8 mouse cellular contexts compared by ENCODE assay signal in genomic region chr1:171222238-171223155, GRCm38 (mm10). TPM values are rescaled to one million over a fixed set of nuclear protein-coding genes. Genes with fewer than 3 reads are reported as not detected.
DNase-seq lines count a peak whose midpoint lies in the region; ATAC-seq and TF ChIP-seq lines count a peak whose summit lies in the region.

Gene Tomm40l, minus strand, starts transcription at chr1:171222514.

- peaks cover 7 to 28% of the 10 kb centered on the region in 2 experiments; a peak in 3 of 4 replicates for H3K4me1 ChIP-seq in CH12.LX (ENCODE audit: control insufficient read depth in 1 of 2, insufficient read depth in 2 of 2)
- H3K4me1 ChIP-seq in forebrain, embryonic 11.5 days (replicated peaks; ENCODE audit: control insufficient read depth, insufficient read depth, low read length), result peaks cover 2% of the 10 kb centered on the region; the same call in 1 of the 2 replicates
- H3K4me1 ChIP-seq in heart, embryonic 16.5 days (ENCODE audit: control insufficient read depth, insufficient read depth, low read length), result peaks cover 10% of the 10 kb centered on the region
- peaks cover 25% of the 10 kb centered on the region for H3K4me1 ChIP-seq in liver, embryonic 15.5 days (replicated peaks)
- H3K4me1 ChIP-seq in neural tube, embryonic 12.5 days, result peaks cover 15% of the 10 kb centered on the region

- dilution Hi-C loops in CH12.LX (cut with MboI; ENCODE audit: extremely low pct_ligation_motif_present, extremely low pct_unique_long_range_greater_than_20kb, low sequenced_read_pairs), result no loop called here

- peaks cover 20 to 33% of the 10 kb centered on the region in 2 experiments for H3K36me3 ChIP-seq in CH12.LX (replicated peaks in 1 of 2; ENCODE audit: control insufficient read depth in 1 of 2, insufficient read depth in 1 of 2, low read length in 1 of 2)
- no peaks in the 10 kb centered on the region for H3K36me3 ChIP-seq in forebrain, embryonic 11.5 days (ENCODE audit: control insufficient read depth, insufficient read depth, low read length)
- H3K36me3 ChIP-seq in heart, embryonic 16.5 days (ENCODE audit: control insufficient read depth, insufficient read depth), result peaks cover 19% of the 10 kb centered on the region
- peaks cover 26% of the 10 kb centered on the region for H3K36me3 ChIP-seq in liver, embryonic 15.5 days (replicated peaks)
- peaks cover 16% of the 10 kb centered on the region; the same call in 1 of the 2 replicates for H3K36me3 ChIP-seq in neural tube, embryonic 12.5 days

- H3K4me2 ChIP-seq in CH12.LX (ENCODE audit: insufficient read depth, low read depth, poor library complexity, severe bottlenecking), result peak within 1 kb of the TSS; percentile 93
- peak within 1 kb of the TSS; percentile 81 for H3K4me2 ChIP-seq in forebrain, embryonic 11.5 days (ENCODE audit: low read depth, low read length, severe bottlenecking)
- peak within 1 kb of the TSS; percentile 79 for H3K4me2 ChIP-seq in heart, embryonic 16.5 days (ENCODE audit: low read depth, low read length)
- peak within 1 kb of the TSS; percentile 90 for H3K4me2 ChIP-seq in liver, embryonic 15.5 days
- peak within 1 kb of the TSS; percentile 86 for H3K4me2 ChIP-seq in neural tube, embryonic 12.5 days (replicated peaks)

- H3K27ac ChIP-seq in CH12.LX (ENCODE audit: insufficient read depth, low read depth), result no peak within 1 kb of the TSS
- peak within 1 kb of the TSS; percentile 42 for H3K27ac ChIP-seq in forebrain, embryonic 11.5 days (ENCODE audit: low read depth, low read length)
- H3K27ac ChIP-seq in heart, embryonic 16.5 days (ENCODE audit: low read length), result peak within 1 kb of the TSS; percentile 90
- peak within 1 kb of the TSS; percentile 87 for H3K27ac ChIP-seq in liver, embryonic 15.5 days (replicated peaks)
- H3K27ac ChIP-seq in neural tube, embryonic 12.5 days, result peak within 1 kb of the TSS; percentile 32; the same call in 1 of the 2 replicates

- in situ Hi-C loops in CH12.LX (cut with MboI; ENCODE audit: low pct_ligation_motif_present, low pct_unique_long_range_greater_than_20kb, low sequenced_read_pairs), result loop anchor here (5.0 to 10.0 kb wide), 2 partner anchors 110 to 328 kb away; partner anchors contain the start of gene Cfap126

- no peak for TF ChIP-seq EP300 in CH12.LX (IDR thresholded peaks at IDR 0.05; ENCODE audit: low read length)

- no peaks in the 10 kb centered on the region for H3K27me3 ChIP-seq in CH12.LX (replicated peaks)
- no peaks in the 10 kb centered on the region for H3K27me3 ChIP-seq in forebrain, embryonic 11.5 days (ENCODE audit: control insufficient read depth, insufficient read depth, low read length)
- H3K27me3 ChIP-seq in heart, embryonic 16.5 days (ENCODE audit: control insufficient read depth, insufficient read depth, low read length), result no peaks in the 10 kb centered on the region
- no peaks in the 10 kb centered on the region for H3K27me3 ChIP-seq in liver, embryonic 15.5 days
- H3K27me3 ChIP-seq in neural tube, embryonic 12.5 days (replicated peaks), result no peaks in the 10 kb centered on the region

- peak; percentile 13 to 90; a peak in 2 of 4 replicates for TF ChIP-seq CTCF in CH12.LX (conservative IDR thresholded peaks at IDR 0.05 in 1 of 2, IDR thresholded peaks at IDR 0.05 in 1 of 2; ENCODE audit: low read depth in 2 of 2, low read length in 2 of 2)

- TF ChIP-seq RAD21 in CH12.LX (IDR thresholded peaks at IDR 0.05; ENCODE audit: low read depth, low read length), result peak; percentile 85

- peak within 1 kb of the TSS; percentile 80 for H3K9ac ChIP-seq in CH12.LX (ENCODE audit: insufficient read depth, low read depth)
- peak within 1 kb of the TSS; percentile 65 for H3K9ac ChIP-seq in forebrain, embryonic 11.5 days (ENCODE audit: low read length)
- peak within 1 kb of the TSS; percentile 78 for H3K9ac ChIP-seq in heart, embryonic 16.5 days (ENCODE audit: low read length)
- H3K9ac ChIP-seq in liver, embryonic 15.5 days, result peak within 1 kb of the TSS; percentile 59
- peak within 1 kb of the TSS; percentile 57 for H3K9ac ChIP-seq in neural tube, embryonic 12.5 days

- no peaks in the 10 kb centered on the region for H3K9me3 ChIP-seq in CH12.LX (replicated peaks; ENCODE audit: low read length)
- H3K9me3 ChIP-seq in forebrain, embryonic 11.5 days (ENCODE audit: control insufficient read depth, low read length), result no peaks in the 10 kb centered on the region
- no peaks in the 10 kb centered on the region for H3K9me3 ChIP-seq in heart, embryonic 16.5 days (replicated peaks; ENCODE audit: control insufficient read depth, low read length)
- no peaks in the 10 kb centered on the region for H3K9me3 ChIP-seq in liver, embryonic 15.5 days (replicated peaks)
- H3K9me3 ChIP-seq in neural tube, embryonic 12.5 days, result no peaks in the 10 kb centered on the region

- peak within 1 kb of the TSS; percentile 67 to 89 (median 69) for H3K4me3 ChIP-seq in CH12.LX (replicated peaks in 1 of 3; ENCODE audit: low read depth in 2 of 3, low read length in 2 of 3, poor library complexity in 1 of 3)
- peak within 1 kb of the TSS; percentile 57 for H3K4me3 ChIP-seq in forebrain, embryonic 11.5 days (ENCODE audit: low read depth, low read length)
- peak within 1 kb of the TSS; percentile 73 for H3K4me3 ChIP-seq in heart, embryonic 16.5 days (ENCODE audit: low read length)
- peak within 1 kb of the TSS; percentile 69 for H3K4me3 ChIP-seq in liver, embryonic 15.5 days (replicated peaks)
- H3K4me3 ChIP-seq in neural tube, embryonic 12.5 days, result peak within 1 kb of the TSS; percentile 57

- DNase-seq in CH12.LX (ENCODE audit: extremely low read depth), result peak; percentile 99
- DNase-seq in c-Kit-positive CD71-positive TER-119-negative erythroid progenitor cells, embryonic 14.5 days (ENCODE audit: low read depth), result peak; percentile 96
- peak; percentile 93 for DNase-seq in forebrain, embryonic 11.5 days (ENCODE audit: low spot score)
- DNase-seq in kidney, postnatal 36 days, result peak; percentile 92 to 99
- peak; percentile 100 for DNase-seq in telencephalon, adult 2 months (ENCODE audit: low read depth, low spot score)

- peak; percentile 97 for ATAC-seq in forebrain, embryonic 11.5 days (replicated peaks; ENCODE audit: low FRiP score)
- ATAC-seq in heart, embryonic 16.5 days (replicated peaks; ENCODE audit: extremely low read depth, insufficient read depth, low FRiP score), result peak; percentile 95
- ATAC-seq in liver, embryonic 15.5 days (ENCODE audit: insufficient read depth), result peak; percentile 93
- peak; percentile 95 for ATAC-seq in neural tube, embryonic 12.5 days (ENCODE audit: low FRiP score, low read depth)

- WGBS in forebrain, embryonic 11.5 days, result 2% methylated on average over 28 of the region's 28 CpGs
- 2% methylated on average over 28 of the region's 28 CpGs for WGBS in heart, embryonic 16.5 days
- 2% methylated on average over 28 of the region's 28 CpGs for WGBS in liver, embryonic 15.5 days (ENCODE audit: insufficient replicate concordance)
- 4% methylated on average over 28 of the region's 28 CpGs for WGBS in neural tube, embryonic 12.5 days

- no peaks in the 10 kb centered on the region for H3K79me2 ChIP-seq in CH12.LX (replicated peaks; ENCODE audit: control insufficient read depth, extremely low read depth, insufficient read depth, poor library complexity, severe bottlenecking)

- TF ChIP-seq POLR2A in CH12.LX (IDR thresholded peaks at IDR 0.05; ENCODE audit: low read depth, low read length), result peak; percentile 74

TF ChIP-seq in CH12.LX, 34 proteins besides CTCF, POLR2A, EP300 and RAD21 (continues in another document):
- TF ChIP-seq MEF2A (IDR thresholded peaks at IDR 0.05; ENCODE audit: borderline replicate concordance, low read depth, low read length) (peak; percentile 25; the same call in 1 of the 2 replicates), ZMIZ1 (IDR thresholded peaks at IDR 0.05; ENCODE audit: low read depth, low read length) (no peak; the same call in 1 of the 2 replicates), POLR2AphosphoS2 (IDR thresholded peaks at IDR 0.05; ENCODE audit: low read depth, low read length) (peak; percentile 72; the same call in 1 of the 2 replicates), MAX (IDR thresholded peaks at IDR 0.05; ENCODE audit: low read length) (0 out of 2 replicates have a peak, but pooled peaks have one; percentile 35), SIN3A (IDR thresholded peaks at IDR 0.05; ENCODE audit: low read length) (peak; percentile 89), GABPA (IDR thresholded peaks at IDR 0.05; ENCODE audit: insufficient replicate concordance, low read depth, low read length) (peak; percentile 50; the same call in 1 of the 2 replicates), ETS1 (conservative IDR thresholded peaks at IDR 0.05; ENCODE audit: low read depth, low read length) (no peak), JUND (conservative IDR thresholded peaks at IDR 0.05; ENCODE audit: low read depth, low read length) (no peak), JUN (IDR thresholded peaks at IDR 0.05; ENCODE audit: insufficient read depth, low read depth, low read length) (no peak), E2F4 (IDR thresholded peaks at IDR 0.05; ENCODE audit: insufficient replicate concordance, low read depth, low read length) (0 out of 2 replicates have a peak, but pooled peaks have one; percentile 52), NELFE (IDR thresholded peaks at IDR 0.05; ENCODE audit: low read depth, low read length) (peak; percentile 78), KAT2A (IDR thresholded peaks at IDR 0.05; ENCODE audit: insufficient replicate concordance, low read length) (peak; percentile 91; the same call in 1 of the 2 replicates), MAFK (IDR thresholded peaks at IDR 0.05; ENCODE audit: insufficient replicate concordance, low read length) (no peak), ELF1 (IDR thresholded peaks at IDR 0.05; ENCODE audit: low read depth, low read length) (peak; percentile 75), IRF4 (IDR thresholded peaks at IDR 0.05; ENCODE audit: low read depth, low read length) (peak; percentile 64; the same call in 1 of the 2 replicates), MAZ (IDR thresholded peaks at IDR 0.05; ENCODE audit: low read depth, low read length) (peak; percentile 73; the same call in 1 of the 2 replicates), TBP (conservative IDR thresholded peaks at IDR 0.05; ENCODE audit: low read depth, low read length) (peak; percentile 59), ZKSCAN1 (IDR thresholded peaks at IDR 0.05; ENCODE audit: borderline replicate concordance, low read depth, low read length) (no peak), RCOR1 (conservative IDR thresholded peaks at IDR 0.05; ENCODE audit: low read depth, low read length) (peak; percentile 99), CHD1 (IDR thresholded peaks at IDR 0.05; ENCODE audit: low read depth, low read length) (no peak)

RNA-seq across cellular contexts. Expression of gene Tomm40l, which starts in this region (rescaled TPM):
- total RNA-seq in CH12.LX (2012; rRNA removed) (37.1 and 37.6 TPM in 2 replicates), CH12.LX (2014; rRNA removed) (34.4 and 36.0 TPM in 2 replicates)
- polyA plus RNA-seq in CH12.LX (2012; ENCODE audit: insufficient read length, low read depth), result 24.7 and 32.8 TPM in 2 replicates
- polyA plus RNA-seq in forebrain, embryonic 11.5 days (2014; fragmentation: Nextera tagmentation; extraction: Ambion mirVana), result 31.6 and 39.2 TPM in 2 replicates
- polyA plus RNA-seq in heart, embryonic 16.5 days (2015; fragmentation: Nextera tagmentation; extraction: Ambion mirVana), result 60.7 and 68.9 TPM in 2 replicates
- polyA plus RNA-seq in liver, embryonic 15.5 days (2015; fragmentation: Nextera tagmentation; extraction: Ambion mirVana), result 15.8 and 16.2 TPM in 2 replicates
- 30.1 and 30.8 TPM in 2 replicates for polyA plus RNA-seq in neural tube, embryonic 12.5 days (2016; fragmentation: Nextera tagmentation; extraction: Ambion mirVana)
